Mouse (Mus musculus): ENCODE data around the gene Fmo3.

GRCm38 (mm10) chr1:162949763-162950162 lies 34.6 kb downstream of the Fmo3 start:
- TF ChIP-seq USF1 (IDR thresholded peaks at IDR 0.05; ENCODE audit: low read depth) (no peak), POLR2A (IDR thresholded peaks at IDR 0.05; ENCODE audit: insufficient read length, low read depth) (no peak), POLR2AphosphoS2 (IDR thresholded peaks at IDR 0.05; ENCODE audit: insufficient read length, low read depth) (no peak), MYOG (IDR thresholded peaks at IDR 0.05; ENCODE audit: control insufficient read depth in 1 of 3, insufficient read depth in 1 of 3, insufficient read length in 2 of 3, low read depth in 2 of 3) (no peak), SRF (IDR thresholded peaks at IDR 0.05; ENCODE audit: control insufficient read depth, insufficient read length, low read depth) (no peak), MYOD1 (IDR thresholded peaks at IDR 0.05; ENCODE audit: control insufficient read depth in 1 of 3, insufficient read length in 2 of 3, low read depth in 2 of 3) (no peak), CEBPB (IDR thresholded peaks at IDR 0.05; ENCODE audit: insufficient read depth, poor library complexity, severe bottlenecking) (no peak), TCF3 (IDR thresholded peaks at IDR 0.05; ENCODE audit: insufficient read length, low read depth) (no peak), E2F4 (IDR thresholded peaks at IDR 0.05; ENCODE audit: insufficient read depth) (no peak), MAX (IDR thresholded peaks at IDR 0.05; ENCODE audit: low read depth) (no peak), TCF12 (IDR thresholded peaks at IDR 0.05; ENCODE audit: insufficient read depth, poor library complexity, severe bottlenecking) (no peak)

Measured in myocyte (in vitro differentiated cells).